Mouse (Mus musculus): ENCODE results near the gene 2310046K23Rik.

Gene 2310046K23Rik

DNA sequence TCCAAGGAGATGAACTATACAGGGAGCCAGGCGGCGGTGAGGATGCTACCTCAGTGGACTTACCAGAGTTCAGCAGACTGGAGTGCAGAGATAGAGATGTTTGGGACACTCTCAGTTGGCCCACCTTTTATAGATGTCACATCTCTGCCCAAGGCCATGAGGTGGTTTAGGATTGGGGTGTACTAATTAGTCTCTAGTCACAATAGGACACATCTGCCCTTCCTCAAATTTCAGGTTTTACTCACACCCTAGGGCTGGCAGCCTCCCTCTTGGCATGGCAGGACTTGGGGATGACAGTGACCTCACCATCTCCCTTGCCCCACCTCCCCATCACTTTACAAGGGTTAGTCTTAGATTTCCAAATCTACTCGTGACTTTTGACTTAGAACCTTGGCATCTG is at the start of gene 2310046K23Rik:
TSS of gene 2310046K23Rik (minus strand) at position 101 of the 400 bp plus-strand sequence.
- H3K36me3 ChIP-seq (ENCODE audit: insufficient read depth, low read length), result no peaks in the 10 kb centered on the region
- no peak for TF ChIP-seq POU5F1 (IDR thresholded peaks at IDR 0.05; ENCODE audit: borderline replicate concordance, low read length)
- no peak within 1 kb of the TSS for H3K4me3 ChIP-seq (replicated peaks; ENCODE audit: low read length)
- peaks cover 1% of the 10 kb centered on the region; the same call in 1 of the 2 replicates for H3K9me3 ChIP-seq (ENCODE audit: low read length)
- no peaks in the 10 kb centered on the region for H3K27me3 ChIP-seq (ENCODE audit: insufficient read depth, low read length)
- no peaks in the 10 kb centered on the region for H3K4me1 ChIP-seq (replicated peaks; ENCODE audit: low read depth, low read length)

DNA sequence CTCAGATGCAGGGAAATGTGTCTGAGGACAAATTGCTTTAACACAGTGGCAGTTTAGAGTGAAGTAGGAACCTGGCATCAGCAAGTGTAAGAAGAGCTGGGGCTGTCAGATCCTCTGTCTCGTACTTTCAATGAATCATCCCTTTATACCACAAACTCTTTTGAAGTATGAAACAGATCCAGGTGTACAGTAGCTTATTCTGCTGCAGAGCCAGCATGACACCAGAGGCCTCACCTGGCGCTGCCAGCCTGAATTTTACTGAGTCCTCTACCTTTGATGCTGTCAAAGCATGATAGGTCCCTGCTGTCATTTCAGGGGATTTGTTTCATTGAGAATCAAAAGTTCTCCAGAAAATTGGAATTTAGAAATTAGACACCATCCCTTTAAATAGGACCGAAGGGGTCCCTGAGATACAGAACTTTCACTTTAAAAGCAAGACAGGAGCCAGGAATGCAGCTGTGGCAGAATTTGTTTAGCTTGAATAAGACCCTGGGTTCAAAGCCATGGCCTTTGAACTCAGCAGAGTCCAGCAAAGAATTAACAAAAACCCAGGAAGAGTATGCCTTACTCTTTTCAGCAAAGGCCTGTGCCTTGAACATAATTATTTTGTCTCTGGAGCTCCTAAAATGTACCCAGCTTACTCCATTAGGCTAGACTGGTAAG is 49.0 kb upstream of the 2310046K23Rik start:
- Histone ChIP-seq H3K4me3 (replicated peaks; ENCODE audit: low read length) (no peak overlapping the region), H3K9me3 (ENCODE audit: low read length) (no peaks in the 10 kb centered on the region), H3K4me1 (replicated peaks; ENCODE audit: low read depth, low read length) (no peaks in the 10 kb centered on the region), H3K36me3 (ENCODE audit: insufficient read depth, low read length) (no peaks in the 10 kb centered on the region), H3K27me3 (ENCODE audit: insufficient read depth, low read length) (no peaks in the 10 kb centered on the region)
- TF ChIP-seq NANOG (IDR thresholded peaks at IDR 0.05; ENCODE audit: borderline replicate concordance, low read length), result no peak

DNA sequence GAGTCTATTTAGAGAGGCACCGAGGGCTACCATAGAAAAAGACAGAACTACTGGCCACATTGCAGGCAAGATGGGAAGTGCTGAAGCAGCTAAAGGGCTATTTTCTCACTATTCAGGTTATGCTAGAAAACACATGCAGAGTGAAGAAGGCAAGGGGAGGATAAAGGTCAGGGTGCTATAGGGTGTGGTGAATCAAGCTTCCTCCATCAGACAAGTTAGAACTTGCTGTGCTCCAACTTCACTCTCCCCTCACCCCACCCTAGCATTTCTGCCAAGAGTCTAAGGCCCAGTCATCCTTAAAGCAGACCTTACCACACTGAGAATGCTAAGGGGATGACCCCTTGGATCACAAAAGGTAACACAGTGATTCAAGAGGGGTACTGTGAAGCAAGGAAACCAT is 45.2 kb upstream of the 2310046K23Rik start:
- no peak for TF ChIP-seq CTCF (conservative IDR thresholded peaks at IDR 0.05; ENCODE audit: low read length)
- no peak for TF ChIP-seq NANOG (IDR thresholded peaks at IDR 0.05; ENCODE audit: borderline replicate concordance, low read length)
- TF ChIP-seq POU5F1 (IDR thresholded peaks at IDR 0.05; ENCODE audit: borderline replicate concordance, low read length), result no peak
- Histone ChIP-seq H3K36me3 (ENCODE audit: insufficient read depth, low read length) (no peaks in the 10 kb centered on the region), H3K4me3 (replicated peaks; ENCODE audit: low read length) (no peak overlapping the region), H3K4me1 (replicated peaks; ENCODE audit: low read depth, low read length) (no peaks in the 10 kb centered on the region), H3K27me3 (ENCODE audit: insufficient read depth, low read length) (no peaks in the 10 kb centered on the region), H3K9me3 (ENCODE audit: low read length) (no peaks in the 10 kb centered on the region)

DNA sequence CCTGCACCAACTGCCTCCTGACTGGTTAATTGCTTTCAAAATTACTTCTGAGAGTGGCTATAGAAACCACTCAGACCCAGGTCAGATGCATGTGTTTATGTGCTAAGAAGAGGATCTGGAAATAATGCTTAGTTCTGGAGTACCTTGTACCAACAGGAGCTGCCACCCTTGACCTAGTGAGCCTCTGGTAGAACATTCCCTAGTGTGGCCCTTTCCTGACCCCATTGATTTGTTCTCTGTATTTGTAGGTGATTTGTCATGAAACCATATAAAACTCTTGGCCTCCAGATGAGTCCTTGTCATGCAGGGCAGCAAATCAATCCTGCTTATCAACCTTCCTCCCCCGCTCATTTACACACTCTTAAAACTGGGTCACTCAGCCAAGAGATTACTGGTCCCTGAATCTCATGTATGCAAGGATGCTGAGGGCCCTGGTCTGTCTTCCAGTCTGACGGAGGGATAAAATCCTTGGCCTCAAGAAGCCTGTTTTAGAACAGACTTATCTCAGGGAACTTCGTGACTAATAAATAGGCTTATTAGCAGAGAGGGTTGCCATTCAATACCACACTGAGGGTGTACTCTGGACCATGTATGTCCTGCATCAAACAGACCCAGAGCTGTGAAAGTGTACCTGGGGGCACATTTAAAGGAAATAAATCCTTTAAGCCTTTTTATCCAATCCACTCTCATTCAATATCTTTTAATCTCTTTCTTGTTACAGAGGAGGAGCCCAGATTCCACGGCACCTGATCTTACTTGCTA is 44.5 kb upstream of the 2310046K23Rik start:
- Histone ChIP-seq H3K9me3 (ENCODE audit: low read length) (no peaks in the 10 kb centered on the region), H3K36me3 (ENCODE audit: insufficient read depth, low read length) (no peaks in the 10 kb centered on the region), H3K27me3 (ENCODE audit: insufficient read depth, low read length) (no peaks in the 10 kb centered on the region), H3K4me1 (replicated peaks; ENCODE audit: low read depth, low read length) (no peaks in the 10 kb centered on the region), H3K4me3 (replicated peaks; ENCODE audit: low read length) (no peak overlapping the region)
- TF ChIP-seq CTCF (conservative IDR thresholded peaks at IDR 0.05; ENCODE audit: low read length) (no peak), POU5F1 (IDR thresholded peaks at IDR 0.05; ENCODE audit: borderline replicate concordance, low read length) (no peak), NANOG (IDR thresholded peaks at IDR 0.05; ENCODE audit: borderline replicate concordance, low read length) (no peak)

DNA sequence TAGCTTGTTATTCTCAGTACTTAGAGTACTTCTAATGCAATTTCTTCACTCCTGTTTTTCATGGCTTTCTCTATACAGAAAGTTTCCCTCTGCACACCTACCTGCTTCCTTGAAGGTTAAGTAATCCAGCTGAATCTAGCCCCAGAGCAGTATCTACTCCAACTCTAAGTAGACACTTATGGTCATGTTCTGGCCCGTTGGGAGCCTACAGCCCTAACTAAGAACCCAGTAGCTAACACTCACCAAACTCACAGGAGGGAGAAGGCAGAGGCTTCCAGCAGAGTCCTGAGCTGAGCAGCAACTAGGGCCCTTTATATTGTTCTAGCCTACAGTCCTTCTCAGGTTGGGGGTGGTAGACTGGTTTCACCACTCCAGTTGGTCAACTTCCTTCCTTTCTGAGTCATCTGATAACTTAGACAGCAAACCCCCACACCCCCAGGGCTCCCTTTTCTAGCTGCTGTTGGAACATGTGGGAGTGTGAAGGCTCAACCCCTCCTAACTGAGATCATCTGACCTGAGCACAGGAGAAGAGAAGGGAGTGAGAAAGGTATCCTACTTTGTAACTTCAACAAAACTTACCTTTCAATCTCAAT is 39.2 kb upstream of the 2310046K23Rik start, which contains the start of gene Ivl:
TSS of gene Ivl (minus strand) at position 287 of the 593 bp plus-strand sequence.
- Histone ChIP-seq H3K36me3 (ENCODE audit: insufficient read depth, low read length) (no peaks in the 10 kb centered on the region), H3K9me3 (ENCODE audit: low read length) (no peaks in the 10 kb centered on the region), H3K4me3 (replicated peaks; ENCODE audit: low read length) (no peak within 1 kb of the TSS), H3K27me3 (ENCODE audit: insufficient read depth, low read length) (peaks cover 11% of the 10 kb centered on the region), H3K4me1 (replicated peaks; ENCODE audit: low read depth, low read length) (no peaks in the 10 kb centered on the region)
- no peak for TF ChIP-seq NANOG (IDR thresholded peaks at IDR 0.05; ENCODE audit: borderline replicate concordance, low read length)
- no peak for TF ChIP-seq POU5F1 (IDR thresholded peaks at IDR 0.05; ENCODE audit: borderline replicate concordance, low read length)
- no peak for TF ChIP-seq CTCF (conservative IDR thresholded peaks at IDR 0.05; ENCODE audit: low read length)

DNA sequence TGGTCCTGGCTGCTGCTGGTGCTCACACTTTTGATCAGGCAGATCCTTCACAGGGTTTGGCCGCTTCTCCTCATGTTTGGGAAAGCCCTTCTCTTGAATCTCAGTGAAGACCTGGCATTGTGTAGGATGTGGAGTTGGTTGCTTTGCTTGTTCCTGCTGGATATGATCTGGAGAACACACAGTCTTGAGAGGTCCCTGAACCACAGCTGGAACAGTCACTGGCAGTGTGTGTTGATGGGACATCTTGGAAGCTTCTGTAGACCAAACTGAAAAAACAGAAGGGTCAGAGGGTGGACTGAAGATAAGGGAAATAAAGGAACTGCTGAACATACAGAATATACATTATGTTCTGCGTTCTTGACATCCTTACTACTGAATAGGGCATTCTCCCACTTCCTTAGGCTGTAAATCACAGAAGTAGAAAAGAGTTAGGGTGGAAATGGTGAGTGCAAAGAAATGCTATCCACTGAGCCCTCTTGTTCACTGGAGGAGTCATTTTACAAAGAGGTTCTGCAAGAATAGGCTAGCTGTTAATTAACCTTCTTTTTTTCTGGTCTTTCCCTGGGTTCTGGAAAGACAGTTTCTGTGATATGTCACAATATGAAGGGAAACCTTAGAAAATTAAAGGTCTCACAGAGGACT is 38.3 kb upstream of the 2310046K23Rik start:
- H3K9me3 ChIP-seq (ENCODE audit: low read length), result no peaks in the 10 kb centered on the region
- no peaks in the 10 kb centered on the region for H3K36me3 ChIP-seq (ENCODE audit: insufficient read depth, low read length)
- H3K4me1 ChIP-seq (replicated peaks; ENCODE audit: low read depth, low read length), result no peaks in the 10 kb centered on the region
- TF ChIP-seq NANOG (IDR thresholded peaks at IDR 0.05; ENCODE audit: borderline replicate concordance, low read length) (no peak), CTCF (conservative IDR thresholded peaks at IDR 0.05; ENCODE audit: low read length) (no peak)
- H3K4me3 ChIP-seq (replicated peaks; ENCODE audit: low read length), result no peak overlapping the region
- peaks cover 11% of the 10 kb centered on the region for H3K27me3 ChIP-seq (ENCODE audit: insufficient read depth, low read length)

DNA sequence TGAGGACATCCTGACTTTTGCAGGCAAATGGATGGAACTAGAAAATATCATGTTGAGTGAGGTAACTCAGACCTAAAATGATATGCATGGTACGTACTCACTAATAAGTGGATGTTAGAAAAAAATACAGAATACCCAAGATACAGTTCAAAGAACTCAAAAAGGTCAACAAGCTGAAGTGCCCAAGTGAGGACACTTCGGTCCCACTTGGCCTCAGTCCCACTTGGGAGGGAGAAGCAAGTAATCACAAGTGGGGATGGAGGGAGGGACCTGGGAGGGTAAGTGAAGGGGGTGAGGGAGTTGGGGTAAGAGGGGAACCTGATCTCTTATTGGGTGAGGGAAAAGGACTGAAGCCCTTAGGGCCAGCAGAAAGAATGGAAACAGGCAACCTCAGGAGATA is 34.4 kb upstream of the 2310046K23Rik start:
- Histone ChIP-seq H3K27me3 (ENCODE audit: insufficient read depth, low read length) (peaks cover 11% of the 10 kb centered on the region), H3K4me1 (replicated peaks; ENCODE audit: low read depth, low read length) (no peaks in the 10 kb centered on the region), H3K9me3 (ENCODE audit: low read length) (no peaks in the 10 kb centered on the region), H3K36me3 (ENCODE audit: insufficient read depth, low read length) (no peaks in the 10 kb centered on the region), H3K4me3 (replicated peaks; ENCODE audit: low read length) (no peak overlapping the region)
- TF ChIP-seq POU5F1 (IDR thresholded peaks at IDR 0.05; ENCODE audit: borderline replicate concordance, low read length) (no peak), NANOG (IDR thresholded peaks at IDR 0.05; ENCODE audit: borderline replicate concordance, low read length) (no peak), CTCF (conservative IDR thresholded peaks at IDR 0.05; ENCODE audit: low read length) (no peak)

DNA sequence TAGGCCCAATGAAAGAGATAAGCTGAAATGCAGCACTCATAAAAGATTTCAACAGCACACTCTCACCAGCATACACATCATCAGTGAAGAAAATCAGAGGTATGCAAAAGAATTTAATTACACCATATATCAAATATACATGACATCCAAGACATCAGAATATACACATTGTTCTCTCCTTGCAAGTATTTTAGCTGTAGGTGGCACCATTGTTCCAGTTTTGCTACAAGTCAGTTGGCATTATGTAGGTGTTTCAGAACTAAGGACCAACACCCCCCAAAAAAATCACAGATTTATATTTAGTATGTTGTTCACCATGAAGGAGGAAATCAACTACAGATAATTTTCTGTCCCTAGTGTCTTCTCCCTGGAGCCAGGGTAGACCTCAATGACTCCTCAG is 31.1 kb upstream of the 2310046K23Rik start:
- no peaks in the 10 kb centered on the region for H3K4me1 ChIP-seq (replicated peaks; ENCODE audit: low read depth, low read length)
- no peak overlapping the region for H3K4me3 ChIP-seq (replicated peaks; ENCODE audit: low read length)
- H3K27me3 ChIP-seq (ENCODE audit: insufficient read depth, low read length), result no peaks in the 10 kb centered on the region
- no peaks in the 10 kb centered on the region for H3K36me3 ChIP-seq (ENCODE audit: insufficient read depth, low read length)
- TF ChIP-seq CTCF (conservative IDR thresholded peaks at IDR 0.05; ENCODE audit: low read length), result 0 out of 2 replicates have a peak, but pooled peaks have one; percentile 8
- no peak for TF ChIP-seq NANOG (IDR thresholded peaks at IDR 0.05; ENCODE audit: borderline replicate concordance, low read length)
- no peaks in the 10 kb centered on the region for H3K9me3 ChIP-seq (ENCODE audit: low read length)
